Mouse (Mus musculus) midbrain, embryonic 15.5 days (tissue): Measurements from ENCODE around the gene Ddr1. TPM values are rescaled to one million over a fixed set of nuclear protein-coding genes. Genes with fewer than 3 reads are reported as not detected.
A peak's percentile ranks its signal among the peaks of the same experiment; 100 is the strongest.

Experiments
- ATAC-seq: fragments of 200-750 bp; cut with Nextera tagmentation; replicated peaks from 2 replicates; pipeline ENCODE4 v1.8.0; 2017; ENCODE audit warnings: moderate TSS enrichment
- H3K27ac ChIP-seq: fragments of 300-500 bp; sonication (generic); 2 replicates; pipeline ENCODE4 v1.5.1; 2015; ENCODE audit warnings: mild to moderate bottlenecking, inconsistent platforms
- H3K27me3 ChIP-seq: fragments of 300-500 bp; sonication (generic); replicated peaks from 2 replicates; pipeline ENCODE4 v1.6.1; 2015; ENCODE audit warnings: inconsistent platforms
- H3K36me3 ChIP-seq: fragments of 300-500 bp; sonication (generic); replicated peaks from 2 replicates; pipeline ENCODE4 v1.6.1; 2015; ENCODE audit warnings: inconsistent platforms
- H3K4me1 ChIP-seq: fragments of 300-500 bp; sonication (generic); 2 replicates; pipeline ENCODE4 v1.6.1; 2015; ENCODE audit warnings: inconsistent platforms
- H3K4me2 ChIP-seq: fragments of 300-500 bp; sonication (generic); 2 replicates; pipeline ENCODE4 v1.6.1; 2015; ENCODE audit warnings: inconsistent platforms, mild to moderate bottlenecking, moderate library complexity
- H3K4me3 ChIP-seq: fragments of 300-500 bp; sonication (generic); 2 replicates; pipeline ENCODE4 v1.5.1; 2015; ENCODE audit warnings: mild to moderate bottlenecking, inconsistent platforms
- H3K9ac ChIP-seq: fragments of 300-500 bp; sonication (generic); 2 replicates; pipeline ENCODE4 v1.6.1; 2015; ENCODE audit warnings: mild to moderate bottlenecking, inconsistent platforms
- H3K9me3 ChIP-seq: fragments of 300-500 bp; sonication (generic); 2 replicates; pipeline ENCODE4 v1.6.1; 2016; ENCODE audit warnings: inconsistent platforms
- WGBS: fragments of 180-500 bp; shearing (Covaris S2); methylation state at CpG from one replicate; pipeline ENCODE4 v1.1.7; 2015; ENCODE audit warnings: mixed read lengths; 5-methylcytosine and 5-hydroxymethylcytosine counted together
- polyA plus RNA-seq: library from polyadenylated mRNA; unstranded; fragments of >200 nt; fragmentation: Nextera tagmentation; extraction: Ambion mirVana; gene quantifications from 2 replicates; pipeline ENCODE4 v1.2.1, GENCODE M21; 2015

Ddr1 gene
- polyA plus RNA-seq, 1 experiment from 2014 or later, result 107 TPM

DNA sequence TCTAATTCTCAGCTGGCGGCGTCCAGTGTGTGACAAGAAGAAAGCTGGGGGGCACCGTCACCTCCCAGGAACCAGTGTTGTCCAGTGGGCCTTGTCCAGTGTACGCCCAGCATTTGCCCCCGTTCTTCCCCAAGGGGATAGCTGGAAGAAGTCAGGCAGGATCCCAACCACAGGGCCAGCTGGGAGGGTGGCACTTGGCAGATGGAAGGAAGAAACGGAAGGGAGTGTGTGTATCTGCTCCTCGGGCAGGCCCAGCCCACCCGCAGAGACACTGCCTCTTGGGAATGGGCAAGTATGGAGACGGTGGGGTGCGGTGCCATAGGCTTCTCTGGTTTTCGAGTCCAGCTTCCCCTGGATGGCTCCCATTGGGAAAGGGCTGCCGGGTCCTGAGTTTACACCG lies 22.4 kb downstream of the Ddr1 start:
- peaks cover 35% of the 10 kb centered on the region for H3K36me3 ChIP-seq
- H3K9me3 ChIP-seq, result no peaks in the 10 kb centered on the region
- H3K4me2 ChIP-seq, result no peak overlapping the region
- ATAC-seq, result no peak
- H3K9ac ChIP-seq, result no peak overlapping the region
- 87% methylated on average over 13 of the region's 13 CpGs for WGBS
- H3K4me1 ChIP-seq, result peaks cover 16% of the 10 kb centered on the region
- no peaks in the 10 kb centered on the region for H3K27me3 ChIP-seq
- H3K27ac ChIP-seq, result no peak overlapping the region
- no peak overlapping the region for H3K4me3 ChIP-seq

DNA sequence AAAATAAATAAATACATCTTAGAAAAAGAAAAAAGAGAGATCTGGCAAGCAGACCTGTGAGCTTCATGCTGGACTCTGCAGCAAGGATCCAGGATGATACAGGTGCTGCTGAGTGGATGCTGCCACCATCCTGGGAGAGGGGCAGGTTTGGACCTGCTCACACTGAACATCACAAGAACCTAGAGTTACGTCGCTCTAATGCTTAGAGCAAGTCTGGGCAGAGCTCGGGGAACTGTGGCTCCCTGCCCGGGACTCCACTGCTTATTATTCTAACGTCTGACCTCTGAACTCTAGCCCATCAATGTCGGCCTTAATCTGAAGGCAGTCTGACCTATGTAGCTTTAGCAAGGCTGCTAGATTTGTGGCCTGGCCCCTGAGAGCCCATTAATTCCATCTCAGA lies 23.8 kb downstream of the Ddr1 start:
- 44% methylated on average over 6 of the region's 6 CpGs for WGBS
- Histone ChIP-seq H3K27me3 (no peaks in the 10 kb centered on the region), H3K9ac (no peak overlapping the region), H3K36me3 (peaks cover 28% of the 10 kb centered on the region; the same call in 1 of the 2 replicates), H3K4me2 (no peak overlapping the region), H3K4me1 (peaks cover 8% of the 10 kb centered on the region), H3K9me3 (no peaks in the 10 kb centered on the region), H3K4me3 (no peak overlapping the region), H3K27ac (no peak overlapping the region)
- ATAC-seq, result no peak

DNA sequence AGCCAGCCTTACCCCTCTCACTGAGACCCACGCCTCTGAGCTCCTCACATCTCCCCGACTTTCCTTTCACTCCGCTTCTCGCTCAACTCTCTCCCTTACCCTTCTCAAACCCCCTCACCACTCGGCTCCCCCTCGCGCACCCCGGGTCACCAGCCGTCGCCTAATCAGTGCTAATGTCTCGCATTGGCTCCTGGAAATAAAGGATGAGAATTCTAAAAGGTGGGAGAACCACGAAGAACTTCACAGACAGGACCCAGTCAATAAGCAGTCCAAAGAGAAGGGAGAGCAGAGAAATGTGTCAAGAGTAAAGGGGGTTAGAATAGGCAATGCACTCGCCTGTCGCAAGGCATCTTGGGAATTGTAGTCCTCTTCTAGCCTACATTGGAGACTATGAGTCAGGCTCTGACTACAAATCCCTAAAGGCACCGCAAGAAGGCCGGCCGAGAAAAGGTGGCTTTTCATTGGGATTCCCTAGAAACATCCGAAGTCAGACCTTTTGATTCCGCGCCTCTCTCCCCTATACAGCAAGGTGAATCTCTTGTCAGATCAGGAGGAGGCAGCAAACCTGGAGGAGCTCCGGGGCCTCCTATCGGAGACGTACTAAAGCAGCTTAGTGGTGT lies 30.9 kb downstream of the Ddr1 start, which contains the start of gene Gtf2h4:
Gene Gtf2h4, minus strand, starts transcription at position 324 of the 620 bp plus-strand sequence.
- Histone ChIP-seq H3K4me2 (peak within 1 kb of the TSS; percentile 91), H3K9ac (peak within 1 kb of the TSS; percentile 95), H3K4me3 (peak within 1 kb of the TSS; percentile 82), H3K9me3 (no peaks in the 10 kb centered on the region), H3K4me1 (peaks cover 10% of the 10 kb centered on the region), H3K27me3 (no peaks in the 10 kb centered on the region), H3K27ac (peak within 1 kb of the TSS; percentile 72), H3K36me3 (no peaks in the 10 kb centered on the region)
- peak; percentile 97 for ATAC-seq
- WGBS, result 2% methylated on average over 23 of the region's 23 CpGs

DNA sequence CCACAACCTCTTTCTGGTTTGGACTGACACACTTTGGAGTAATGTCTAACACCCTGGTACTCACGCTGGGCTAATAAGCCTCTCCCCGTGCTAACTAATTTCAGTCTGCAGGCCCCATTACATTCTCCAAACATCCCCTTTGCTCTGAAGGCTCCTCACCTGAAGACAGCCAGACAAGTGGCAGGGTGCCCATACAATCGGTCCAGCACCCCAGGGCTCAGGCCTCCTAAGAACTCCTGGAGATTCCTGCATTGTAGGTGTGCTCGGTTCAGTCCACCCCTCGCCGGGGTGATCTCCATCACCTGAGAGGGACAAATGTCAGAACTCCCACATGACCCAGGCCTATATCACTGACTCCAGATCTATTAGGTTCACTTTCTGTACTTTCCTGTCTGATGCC lies 31.9 kb downstream of the Ddr1 start:
- H3K4me3 ChIP-seq, result peak overlapping the region; percentile 82
- peaks cover 18% of the 10 kb centered on the region for H3K4me1 ChIP-seq
- 89% methylated on average over 6 of the region's 6 CpGs for WGBS
- H3K27ac ChIP-seq, result no peak overlapping the region
- no peaks in the 10 kb centered on the region for H3K9me3 ChIP-seq
- no peaks in the 10 kb centered on the region for H3K27me3 ChIP-seq
- H3K36me3 ChIP-seq, result no peaks in the 10 kb centered on the region
- H3K9ac ChIP-seq, result no peak overlapping the region
- no peak for ATAC-seq
- peak overlapping the region; percentile 91; the same call in 1 of the 2 replicates for H3K4me2 ChIP-seq

DNA sequence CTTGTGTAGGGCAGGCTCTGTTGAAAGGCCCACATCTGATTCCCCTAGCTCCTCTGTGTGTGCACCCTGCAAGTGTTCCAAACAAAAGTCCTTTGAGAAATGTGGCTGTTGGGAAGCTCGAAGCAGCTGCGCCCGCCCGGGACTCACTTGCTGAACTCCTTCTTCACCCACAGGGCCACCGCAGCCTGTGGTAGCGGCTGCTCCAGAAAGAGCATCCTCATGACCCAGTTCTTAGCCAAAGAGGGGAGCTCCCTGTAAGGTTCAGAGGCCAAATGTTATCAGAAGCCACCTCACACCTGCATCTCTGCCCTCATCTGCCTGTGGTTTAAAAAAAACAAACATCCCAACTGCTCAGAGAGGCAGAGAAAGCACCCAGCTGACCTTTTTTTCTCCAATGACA lies 32.6 kb downstream of the Ddr1 start:
- no peak for ATAC-seq
- Histone ChIP-seq H3K9me3 (no peaks in the 10 kb centered on the region), H3K4me2 (no peak overlapping the region), H3K4me3 (no peak overlapping the region), H3K4me1 (peaks cover 19% of the 10 kb centered on the region), H3K27me3 (no peaks in the 10 kb centered on the region), H3K27ac (no peak overlapping the region), H3K9ac (no peak overlapping the region), H3K36me3 (no peaks in the 10 kb centered on the region)
- 89% methylated on average over 6 of the region's 6 CpGs for WGBS

DNA sequence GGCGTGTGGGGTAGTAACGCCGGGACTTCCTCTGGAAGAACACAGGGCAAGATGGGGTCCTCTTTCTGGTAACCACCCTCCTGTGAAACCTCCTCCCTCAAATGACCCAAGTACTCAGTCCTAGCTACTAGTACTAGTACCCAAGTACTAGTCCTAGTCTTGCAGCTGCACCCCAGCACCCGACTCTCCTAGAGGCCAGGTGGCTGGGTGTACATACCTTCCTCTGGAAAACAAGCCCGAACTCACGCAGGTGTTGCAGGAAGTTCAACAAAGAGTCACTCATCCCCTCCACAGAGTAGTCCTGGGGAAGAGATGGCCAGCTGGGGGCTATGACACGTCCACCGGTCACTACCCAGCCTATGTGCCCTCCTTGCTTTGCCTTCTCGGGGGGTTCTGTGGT lies 34.7 kb downstream of the Ddr1 start:
- 97% methylated on average over 9 of the region's 9 CpGs for WGBS
- Histone ChIP-seq H3K27me3 (no peaks in the 10 kb centered on the region), H3K9me3 (no peaks in the 10 kb centered on the region), H3K36me3 (no peaks in the 10 kb centered on the region), H3K4me2 (no peak overlapping the region), H3K9ac (no peak overlapping the region), H3K4me3 (no peak overlapping the region), H3K27ac (no peak overlapping the region), H3K4me1 (peaks cover 24% of the 10 kb centered on the region)
- ATAC-seq, result no peak

DNA sequence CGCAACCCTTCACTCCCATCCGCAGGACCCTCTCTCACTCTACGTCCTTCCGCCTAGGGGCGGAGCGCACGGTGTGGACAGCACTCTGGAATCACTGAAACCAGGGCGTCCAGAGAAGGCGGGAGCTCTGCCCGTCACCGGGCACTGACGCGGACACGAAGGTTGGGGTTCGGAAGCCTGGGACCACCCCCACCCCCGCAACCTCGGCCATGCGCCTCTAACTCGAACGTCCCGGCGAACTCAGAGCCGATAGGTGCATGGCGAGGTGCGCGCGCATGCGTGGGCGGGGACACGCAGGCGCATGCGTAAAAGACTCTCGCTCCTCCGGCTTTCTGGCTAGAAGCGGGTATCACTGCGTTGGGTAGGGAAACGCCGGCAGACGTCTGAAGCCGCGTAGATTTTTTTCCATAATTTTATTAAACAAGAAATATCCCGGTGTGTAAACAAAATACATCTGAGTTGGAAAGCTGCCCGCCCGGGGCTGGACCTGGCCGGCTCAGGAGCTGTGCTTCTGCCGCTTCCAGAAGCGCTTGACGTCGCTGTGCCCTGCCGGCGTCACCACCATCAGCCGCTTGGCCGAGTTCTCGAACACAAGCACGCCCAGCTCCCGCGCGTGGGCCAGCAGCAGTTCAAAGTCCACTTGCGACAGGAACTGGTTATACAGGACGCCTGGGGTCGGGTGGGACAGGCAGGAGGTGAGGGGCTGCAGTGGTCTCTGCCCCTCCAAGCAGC lies 36.9 kb downstream of the Ddr1 start, which contains the start of gene Vars2:
Gene Vars2, minus strand, starts transcription at position 259 of the 732 bp plus-strand sequence.
- Histone ChIP-seq H3K27me3 (no peaks in the 10 kb centered on the region), H3K4me3 (peak within 1 kb of the TSS; percentile 67), H3K4me2 (peak within 1 kb of the TSS; percentile 85), H3K4me1 (peaks cover 16% of the 10 kb centered on the region), H3K9me3 (no peaks in the 10 kb centered on the region), H3K9ac (peak within 1 kb of the TSS; percentile 90), H3K27ac (peak within 1 kb of the TSS; percentile 85), H3K36me3 (0 out of 2 replicates have a peak, but pooled peaks cover 5% of the 10 kb centered on the region)
- 0% methylated on average over 61 of the region's 61 CpGs for WGBS
- ATAC-seq, result peak; percentile 93

DNA sequence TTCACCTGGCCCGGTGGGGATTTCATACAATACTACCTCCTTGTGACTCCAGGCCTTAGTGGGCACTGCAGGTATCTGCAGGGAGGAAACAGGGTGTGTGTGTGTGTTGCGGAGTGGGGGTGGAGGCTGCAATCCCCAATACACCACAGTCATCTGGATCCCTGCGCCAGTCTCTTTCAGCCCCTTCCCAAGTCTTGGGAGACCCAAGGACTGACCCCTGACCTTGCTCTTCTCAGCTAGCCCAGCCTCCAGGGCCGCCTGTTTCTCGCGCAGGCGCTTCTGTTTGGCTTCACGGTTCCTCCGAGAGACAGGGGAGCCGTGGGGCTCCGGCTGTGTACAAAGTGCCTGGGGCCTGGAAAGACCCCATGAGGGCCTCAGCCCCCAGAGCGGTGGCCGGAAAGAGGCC lies 37.6 kb downstream of the Ddr1 start:
- 5% methylated on average over 13 of the region's 13 CpGs for WGBS
- ATAC-seq, result peak; percentile 67
- peak overlapping the region; percentile 90 for H3K9ac ChIP-seq

DNA sequence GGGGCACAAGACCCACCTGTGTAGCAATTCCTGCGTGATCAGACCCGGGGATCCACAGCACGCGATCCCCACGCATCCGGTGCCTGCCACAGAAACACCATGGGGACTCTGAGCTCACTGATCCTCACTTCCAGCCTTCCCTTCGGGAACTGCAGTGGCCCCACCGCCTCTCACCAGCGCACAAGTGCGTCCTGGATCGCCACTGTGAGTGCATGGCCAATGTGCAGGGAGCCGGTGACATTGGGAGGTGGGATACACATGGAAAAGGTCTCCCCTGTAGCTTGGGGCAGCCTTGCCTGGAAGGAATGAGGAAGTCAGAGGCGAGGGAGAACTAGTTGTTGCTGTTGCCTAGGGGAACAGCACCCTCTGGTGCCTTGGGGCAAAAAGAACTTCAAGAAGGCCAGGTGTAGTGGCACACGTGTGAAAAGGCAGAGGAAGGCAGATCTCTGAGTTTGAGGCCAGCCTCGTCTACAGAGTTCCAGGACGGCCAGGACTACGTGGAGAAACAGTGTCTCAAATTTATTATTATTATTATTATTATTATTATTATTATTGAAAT lies 38.4 kb downstream of the Ddr1 start:
- peaks cover 14% of the 10 kb centered on the region for H3K4me1 ChIP-seq
- no peak for ATAC-seq
- no peak overlapping the region for H3K27ac ChIP-seq
- no peaks in the 10 kb centered on the region for H3K27me3 ChIP-seq
- no peak overlapping the region for H3K9ac ChIP-seq
- 0 out of 2 replicates have a peak, but pooled peaks cover 5% of the 10 kb centered on the region for H3K36me3 ChIP-seq
- H3K4me2 ChIP-seq, result no peak overlapping the region
- 81% methylated on average over 17 of the region's 17 CpGs for WGBS
- H3K4me3 ChIP-seq, result no peak overlapping the region
- no peaks in the 10 kb centered on the region for H3K9me3 ChIP-seq

More for the DNA sequence above, 37.6 kb downstream of the Ddr1 start:
- Histone ChIP-seq H3K4me3 (peak overlapping the region; percentile 67), H3K9me3 (no peaks in the 10 kb centered on the region), H3K36me3 (0 out of 2 replicates have a peak, but pooled peaks cover 5% of the 10 kb centered on the region), H3K27ac (peak overlapping the region; percentile 85), H3K27me3 (no peaks in the 10 kb centered on the region), H3K4me2 (peak overlapping the region; percentile 85), H3K4me1 (peaks cover 14% of the 10 kb centered on the region)

DNA sequence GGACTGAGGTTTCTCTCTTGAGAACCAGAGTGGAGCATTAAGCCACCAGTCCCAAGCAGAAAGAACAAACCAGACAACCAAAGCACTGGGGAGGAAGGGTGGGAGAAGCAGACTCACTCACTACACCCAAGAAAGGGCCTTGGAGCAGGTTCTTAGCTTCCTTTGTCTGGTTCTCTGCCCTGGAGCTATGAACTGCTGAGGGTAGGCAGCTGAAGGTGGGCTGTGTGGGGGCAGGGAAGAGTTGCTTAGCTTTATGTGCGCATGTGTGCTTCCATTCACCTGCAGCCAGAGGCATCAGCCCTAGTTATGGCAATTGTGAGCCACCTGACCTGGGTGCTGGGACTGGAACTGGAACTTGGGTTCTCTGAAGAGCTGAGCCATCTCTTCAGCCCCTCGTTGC lies 51.3 kb downstream of the Ddr1 start:
- H3K4me1 ChIP-seq, result no peaks in the 10 kb centered on the region
- no peaks in the 10 kb centered on the region for H3K9me3 ChIP-seq
- no peak overlapping the region for H3K4me2 ChIP-seq
- no peak overlapping the region for H3K9ac ChIP-seq
- WGBS, result 79% methylated on average over 2 of the region's 2 CpGs
- ATAC-seq, result no peak
- peaks cover 14% of the 10 kb centered on the region for H3K36me3 ChIP-seq
- H3K27me3 ChIP-seq, result no peaks in the 10 kb centered on the region
- no peak overlapping the region for H3K27ac ChIP-seq
- H3K4me3 ChIP-seq, result no peak overlapping the region

DNA sequence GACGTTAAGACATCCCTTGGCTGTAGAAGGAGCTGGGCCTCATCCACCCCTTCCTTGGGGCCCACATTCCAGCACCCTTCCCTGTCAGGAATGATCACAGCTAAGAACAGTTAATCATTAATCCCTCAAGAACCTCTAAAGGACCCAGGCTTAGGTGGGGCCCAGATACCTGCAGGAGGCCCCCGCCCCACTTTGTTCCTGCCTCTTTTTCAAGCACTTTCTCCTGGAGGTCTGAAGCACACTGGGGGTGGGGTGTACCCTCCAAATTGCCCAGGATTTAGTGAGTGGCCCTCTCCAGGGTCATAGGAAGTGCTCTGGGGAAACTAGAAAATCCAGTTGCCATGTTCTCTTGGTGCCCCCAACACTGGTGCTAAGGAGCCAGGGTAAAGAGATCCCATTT lies 55.0 kb downstream of the Ddr1 start:
- H3K4me2 ChIP-seq, result no peak overlapping the region
- no peaks in the 10 kb centered on the region for H3K36me3 ChIP-seq
- WGBS, result 71% methylated on average over 2 of the region's 2 CpGs
- no peaks in the 10 kb centered on the region for H3K4me1 ChIP-seq
- no peaks in the 10 kb centered on the region for H3K9me3 ChIP-seq
- H3K27me3 ChIP-seq, result no peaks in the 10 kb centered on the region
- no peak overlapping the region for H3K27ac ChIP-seq
- H3K4me3 ChIP-seq, result no peak overlapping the region
- no peak overlapping the region for H3K9ac ChIP-seq
- no peak for ATAC-seq

DNA sequence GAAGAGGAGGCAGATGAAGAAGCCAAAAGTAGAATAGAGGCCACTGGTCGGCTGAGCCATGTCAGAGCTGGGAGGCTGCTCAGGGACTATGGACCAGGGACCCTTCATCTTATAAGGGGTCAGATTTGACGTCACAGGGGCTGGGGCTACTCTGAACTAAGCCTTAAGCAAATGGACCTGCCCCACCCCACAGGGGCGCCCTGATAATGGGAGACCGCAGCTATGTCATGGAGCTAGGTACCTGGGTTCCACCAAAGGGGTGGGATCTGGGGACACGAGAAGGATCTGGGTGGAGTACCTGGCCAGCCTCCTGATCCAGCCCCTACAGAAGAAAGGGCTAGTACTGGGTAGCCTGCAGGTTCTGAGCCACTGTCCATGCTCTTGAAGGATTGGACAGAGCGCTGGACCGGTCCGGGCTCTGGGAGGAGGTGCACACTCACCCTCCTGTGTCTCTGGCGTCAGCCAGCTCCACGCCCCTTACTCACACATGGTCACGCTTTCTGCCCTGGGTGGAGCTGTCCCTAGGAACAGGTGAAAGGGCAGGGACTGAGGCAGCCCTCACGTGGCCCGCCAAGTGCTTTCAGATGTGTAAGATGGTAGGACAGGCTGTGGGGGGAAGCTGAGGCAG lies 60.7 kb downstream of the Ddr1 start, which contains the start of gene Mucl3:
Gene Mucl3, minus strand, starts transcription at position 87 of the 628 bp plus-strand sequence.
- Histone ChIP-seq H3K27ac (no peak within 1 kb of the TSS), H3K4me2 (no peak within 1 kb of the TSS), H3K9me3 (no peaks in the 10 kb centered on the region), H3K36me3 (no peaks in the 10 kb centered on the region), H3K27me3 (no peaks in the 10 kb centered on the region), H3K9ac (no peak within 1 kb of the TSS), H3K4me1 (no peaks in the 10 kb centered on the region), H3K4me3 (no peak within 1 kb of the TSS)
- 70% methylated on average over 13 of the region's 13 CpGs for WGBS
- ATAC-seq, result no peak
